Mouse (Mus musculus): ENCODE results near the gene Frmd4a.
A peak's percentile ranks its signal among the peaks of the same experiment; 100 is the strongest.

Frmd4a gene

DNA sequence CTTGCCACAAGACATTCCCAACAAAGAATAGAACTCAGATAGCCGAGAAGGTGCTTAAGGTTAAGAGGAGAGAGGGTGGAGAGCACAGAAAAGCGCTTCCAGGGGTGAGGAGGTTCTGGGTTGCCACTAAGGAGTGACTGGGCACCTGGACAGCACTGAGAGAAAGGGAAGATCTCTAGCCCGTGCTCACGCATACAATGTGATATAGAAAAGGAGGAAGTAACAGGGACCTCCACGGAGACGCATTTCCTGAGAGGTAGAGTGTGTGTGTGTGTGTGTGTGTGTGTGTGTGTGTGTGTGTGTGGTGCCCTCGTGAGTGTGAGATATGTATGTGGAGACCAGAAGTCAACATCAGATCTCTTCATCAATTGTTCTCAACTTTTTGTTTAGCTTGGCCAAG, 377.1 kb downstream of the Frmd4a start:
- no peak for DNase-seq (ENCODE audit: low spot score)

DNA sequence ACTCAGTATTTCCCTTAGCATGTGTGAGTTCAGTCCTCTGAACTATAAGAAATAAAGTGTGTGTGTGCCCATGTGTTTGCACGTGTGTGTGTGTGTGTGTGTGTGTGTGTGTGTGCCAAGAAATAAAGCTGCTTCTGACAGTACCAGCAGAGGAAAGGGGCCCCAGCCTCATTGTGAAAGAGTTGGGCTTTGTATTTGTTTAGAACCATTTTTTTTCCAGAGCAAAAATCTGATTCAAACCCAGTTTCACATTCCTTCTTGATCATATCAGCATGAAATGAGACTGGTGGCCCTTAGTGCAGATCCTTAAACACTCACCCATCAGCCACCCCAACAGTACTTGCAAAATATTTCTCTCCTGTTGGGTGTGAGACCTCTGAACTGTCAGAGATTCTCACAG, 382.2 kb downstream of the Frmd4a start:
- DNase-seq (ENCODE audit: low spot score) = no peak

DNA sequence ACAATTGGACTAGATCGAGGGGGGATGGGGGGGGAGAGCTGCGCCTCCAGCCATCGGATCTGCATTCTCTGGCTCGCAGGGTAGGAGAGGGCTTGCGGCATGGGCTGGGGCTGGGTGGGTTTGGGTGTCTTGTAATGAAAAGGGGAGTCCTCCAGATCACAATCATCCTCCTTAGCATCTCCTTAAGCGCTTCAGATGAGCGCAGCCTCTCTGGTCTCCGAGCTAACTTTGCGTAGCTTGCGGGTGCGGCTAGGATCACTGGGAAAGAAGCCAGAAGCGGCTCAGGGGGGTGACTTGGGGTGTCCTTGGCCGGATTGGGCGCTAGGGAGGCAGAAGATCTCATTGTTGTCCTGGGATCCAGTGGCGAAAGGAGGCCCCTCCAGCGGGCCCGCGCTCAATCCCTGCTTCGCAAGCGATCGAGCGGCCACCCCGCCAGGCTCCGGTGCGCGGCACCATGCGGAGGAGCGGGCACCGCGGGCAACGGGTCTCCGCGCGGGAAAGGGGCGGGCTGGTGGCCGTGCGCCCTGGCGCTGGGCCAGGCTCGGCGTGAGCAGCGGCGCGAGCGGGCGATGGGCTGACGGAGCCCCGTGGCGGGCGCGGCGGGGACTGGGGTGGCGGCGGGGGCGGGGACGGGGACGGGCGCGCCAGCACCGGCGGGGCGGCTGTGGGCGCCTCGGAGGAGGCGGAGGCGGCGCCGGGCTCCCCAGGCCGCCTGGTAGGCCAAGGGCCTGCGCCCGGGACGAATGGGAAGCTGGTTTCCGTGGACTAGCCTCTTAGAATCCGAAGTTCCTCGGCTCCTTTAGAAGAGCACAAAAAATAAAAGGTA, 383.5 kb downstream of the Frmd4a start:
- peak; percentile 38 for DNase-seq (ENCODE audit: low spot score)

DNA sequence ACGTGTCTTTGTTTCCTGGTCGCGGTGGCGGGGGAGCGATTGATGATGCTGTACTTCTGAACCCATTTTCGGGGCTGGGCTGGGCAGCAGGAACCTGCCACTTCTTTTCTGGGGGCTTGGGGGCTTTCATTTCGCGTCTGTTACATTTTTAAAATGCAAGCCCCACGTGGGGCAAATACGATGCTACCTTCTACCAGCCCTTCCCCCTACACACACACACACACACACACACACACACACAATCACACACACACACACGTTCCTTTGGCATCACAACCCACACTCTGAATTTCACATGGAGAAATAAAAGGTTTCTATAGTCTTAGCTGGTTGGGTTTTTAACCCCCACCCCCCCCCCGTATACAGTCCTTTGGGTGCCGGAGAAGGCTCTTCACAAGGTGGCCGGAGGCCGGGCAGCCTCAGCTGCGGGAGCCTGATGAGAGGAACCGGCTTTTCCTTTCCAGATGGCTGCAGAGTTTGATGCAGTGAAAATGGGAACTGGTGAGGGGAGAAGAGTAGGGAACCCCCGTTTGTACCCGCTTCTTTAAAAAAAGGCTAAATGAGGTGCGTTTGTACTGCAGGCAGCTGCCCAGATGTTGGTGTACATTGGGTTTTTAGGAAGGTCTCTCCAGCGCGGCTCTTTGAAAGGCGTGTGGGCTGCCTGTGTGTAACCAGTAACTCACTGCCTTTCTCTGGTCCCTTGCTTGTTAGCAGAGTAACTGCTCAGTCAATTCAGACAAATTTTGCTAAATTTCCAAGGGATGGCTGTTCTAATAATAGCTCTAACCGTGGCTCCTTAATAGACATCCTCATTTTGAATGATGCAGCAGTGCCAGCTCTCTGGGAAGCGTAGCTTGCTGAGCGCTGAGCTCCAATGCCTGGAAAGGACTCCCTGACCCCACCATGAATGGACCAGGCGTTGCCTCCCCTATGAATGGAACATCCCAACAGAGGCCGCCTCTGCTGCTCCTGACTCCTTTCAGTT, 384.4 kb downstream of the Frmd4a start:
- DNase-seq (ENCODE audit: low spot score) = peak; percentile 50

DNA sequence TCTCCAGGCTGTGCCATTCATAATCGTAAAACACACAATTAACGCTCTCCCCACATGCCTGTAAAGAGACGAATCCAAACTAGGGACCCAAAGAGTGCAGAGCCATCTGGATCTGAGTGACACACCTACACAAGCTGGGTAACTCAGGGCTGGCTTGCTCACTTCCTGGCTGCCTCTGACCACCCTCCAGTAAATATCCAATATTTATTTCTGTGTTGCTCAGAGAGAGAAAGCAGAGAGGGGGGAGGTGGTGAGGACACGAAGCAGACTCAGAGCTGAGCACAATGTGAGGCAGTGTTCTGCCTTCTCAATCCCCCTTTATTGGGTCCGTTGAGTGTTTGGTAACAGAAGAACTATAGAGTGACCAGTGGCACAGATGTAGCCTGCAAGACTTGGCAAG, 389.5 kb downstream of the Frmd4a start:
- no peak for DNase-seq (ENCODE audit: low spot score)

DNA sequence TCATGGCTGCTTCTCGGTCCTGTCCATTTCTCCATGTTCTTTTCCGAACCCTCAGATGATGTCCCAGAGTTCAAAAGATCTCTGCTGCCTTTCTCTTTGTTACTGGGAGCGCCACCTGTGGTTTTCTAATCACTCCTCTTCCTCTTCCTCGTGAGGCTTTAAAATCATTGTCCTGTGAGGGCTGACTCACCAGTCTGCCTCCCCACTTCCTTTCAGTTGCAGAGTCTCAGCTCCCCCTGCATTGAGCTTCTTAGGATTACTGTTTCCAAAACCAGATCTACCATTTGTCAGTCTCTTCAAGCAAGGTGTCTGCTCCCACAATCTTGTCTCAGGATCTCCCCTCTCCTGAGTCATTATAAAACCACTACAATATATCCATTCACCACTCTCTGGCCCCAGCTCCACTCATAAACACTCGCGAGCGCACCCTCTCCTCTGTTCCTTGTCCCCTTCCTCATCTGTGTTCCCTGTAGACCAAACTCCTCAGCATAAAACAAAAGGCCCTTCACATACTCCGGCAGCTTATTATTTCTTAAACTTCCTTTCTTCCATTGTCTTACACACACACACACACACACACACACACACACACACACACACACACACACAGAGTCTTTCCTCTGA, 392.4 kb downstream of the Frmd4a start:
- DNase-seq (ENCODE audit: low spot score) = no peak

DNA sequence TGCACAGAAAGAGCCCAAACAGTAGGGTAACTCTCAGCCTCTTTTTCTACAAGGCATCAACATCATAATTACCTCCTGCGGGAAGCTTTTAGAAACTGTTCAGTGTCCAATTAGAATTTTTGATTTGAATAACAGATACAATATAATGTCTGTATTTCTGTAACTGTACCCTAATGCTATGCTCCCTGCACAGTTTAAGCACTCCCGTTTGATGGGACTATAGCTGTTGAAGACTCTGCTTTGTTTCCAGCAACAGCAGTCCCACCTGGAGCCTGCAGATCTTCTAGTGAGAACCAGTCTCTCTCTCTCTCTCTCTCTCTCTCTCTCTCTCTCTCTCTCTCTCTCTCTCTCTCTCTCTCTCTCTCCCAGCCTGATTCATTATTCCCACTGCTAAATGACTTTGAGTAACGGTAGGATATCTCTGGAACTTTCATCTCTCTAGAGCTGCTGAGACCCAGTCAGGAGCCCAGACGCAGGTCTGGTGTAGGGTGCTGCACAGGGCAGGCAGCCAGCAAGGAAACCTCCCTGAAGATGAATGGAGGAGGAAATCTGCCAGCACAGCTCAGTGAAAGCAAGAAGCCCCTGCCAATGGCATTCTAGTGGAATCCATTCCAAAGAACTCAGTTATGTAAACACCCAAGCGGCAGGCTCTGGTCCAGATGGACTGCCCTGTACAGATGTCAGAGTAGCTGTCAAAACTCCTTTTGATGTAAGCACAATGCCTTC, 395.5 kb downstream of the Frmd4a start:
- peak; percentile 25 for DNase-seq (ENCODE audit: low spot score)

DNA sequence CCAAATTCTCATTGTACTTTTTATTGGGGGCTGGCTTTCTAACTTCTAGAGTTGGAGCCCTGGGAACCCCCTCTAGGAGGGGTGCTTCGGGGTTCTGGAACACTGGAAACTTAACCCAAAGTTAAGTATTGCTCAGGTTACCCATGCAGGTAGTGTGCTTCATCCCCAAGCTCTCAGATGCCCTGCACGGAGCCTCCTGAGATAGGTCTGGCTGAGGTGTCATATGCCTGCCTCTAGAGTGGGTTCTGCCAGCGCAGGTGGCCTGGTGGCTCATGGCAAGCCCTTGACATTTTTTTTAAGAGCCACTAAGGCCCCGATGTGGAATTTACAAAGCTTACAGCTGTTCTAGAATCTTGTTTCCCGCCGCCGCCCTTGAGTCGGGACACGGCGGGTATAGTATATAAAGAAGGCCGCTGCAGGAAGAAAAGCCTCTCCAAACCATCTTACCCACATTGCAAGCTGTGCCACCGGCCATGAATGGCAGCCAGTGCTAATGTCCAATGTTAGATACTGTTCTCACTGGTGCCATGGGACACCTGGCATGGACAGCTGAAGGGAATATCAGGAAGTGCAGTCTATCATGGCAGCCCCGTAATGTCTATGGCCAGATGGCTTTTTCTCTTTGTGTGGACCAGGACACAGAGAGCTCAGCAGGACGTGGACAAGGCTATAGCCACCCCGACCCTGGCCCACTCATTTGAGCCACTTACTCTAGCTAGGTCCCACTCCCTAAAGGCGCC, 396.2 kb downstream of the Frmd4a start:
- no peak for DNase-seq (ENCODE audit: low spot score)

DNA sequence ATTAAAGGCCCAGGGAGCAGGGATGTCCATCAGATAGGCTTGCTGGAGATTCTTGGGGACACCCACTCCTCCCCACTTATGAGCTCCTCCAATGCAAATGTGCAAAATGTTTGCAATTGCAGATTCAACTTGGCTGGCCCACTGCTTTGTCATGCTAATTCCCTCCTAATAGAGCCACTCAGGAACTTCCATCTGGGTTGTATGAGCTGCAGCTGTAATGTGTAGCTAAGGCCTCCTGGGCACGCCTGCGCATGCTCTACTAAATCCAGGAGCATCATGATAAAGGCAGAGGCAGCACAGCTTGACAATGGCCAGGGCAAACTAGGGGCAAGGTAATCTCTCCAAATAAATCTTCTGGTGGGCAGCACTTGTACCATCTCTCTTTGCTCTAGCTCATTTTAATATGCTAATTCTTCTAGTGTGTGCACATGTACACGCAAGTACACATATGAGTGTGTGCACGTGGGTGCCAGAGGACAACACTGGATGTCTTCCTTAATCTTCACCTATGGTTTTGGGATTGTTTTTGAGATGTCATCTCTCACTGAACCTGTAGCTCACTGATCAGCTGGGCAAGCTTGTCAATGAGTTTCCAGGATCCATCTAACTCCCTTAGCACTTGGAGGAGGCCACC, 403.3 kb downstream of the Frmd4a start:
- DNase-seq (ENCODE audit: low spot score) = no peak

DNA sequence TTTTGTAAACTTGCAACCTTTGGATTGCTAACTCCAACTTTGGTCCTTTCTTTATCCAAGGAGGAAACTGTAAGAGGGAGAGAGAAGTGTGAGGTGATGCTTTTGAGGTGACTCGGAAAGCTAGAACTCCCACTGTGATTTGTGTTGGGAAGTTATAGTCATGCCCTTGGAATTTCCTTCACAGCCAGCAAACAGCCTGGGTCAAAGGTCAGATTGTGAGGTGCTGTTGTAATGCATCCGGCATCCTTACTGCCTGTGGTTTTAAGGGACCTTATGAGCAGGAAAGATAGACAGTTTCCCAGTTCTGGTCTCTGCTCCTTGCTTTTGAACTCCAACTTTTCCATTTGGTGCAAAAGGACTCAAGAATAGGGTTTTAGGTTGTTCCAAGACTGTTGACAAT, 404.2 kb downstream of the Frmd4a start:
- peak; percentile 48 for DNase-seq (ENCODE audit: low spot score)

DNA sequence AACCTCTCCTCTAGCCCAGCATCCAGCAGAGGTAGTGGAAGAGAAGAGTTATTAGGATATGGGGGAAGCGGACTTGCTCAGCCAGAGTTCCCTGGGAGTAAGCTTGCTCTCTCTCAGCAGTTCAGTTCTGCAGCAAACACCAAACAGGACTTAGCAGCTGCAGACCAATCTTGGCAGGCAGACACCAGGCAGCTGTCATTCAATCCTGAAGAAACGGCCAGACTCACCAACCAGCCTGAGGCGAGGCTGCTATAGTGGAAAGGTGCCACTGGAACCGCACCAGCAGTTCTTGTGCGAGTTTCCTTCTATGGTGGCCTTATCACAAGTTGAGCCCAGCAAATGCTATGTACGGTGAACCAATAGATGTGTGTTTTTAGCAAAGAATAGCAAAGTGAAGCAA, 406.4 kb downstream of the Frmd4a start:
- no peak for DNase-seq (ENCODE audit: low spot score)

DNA sequence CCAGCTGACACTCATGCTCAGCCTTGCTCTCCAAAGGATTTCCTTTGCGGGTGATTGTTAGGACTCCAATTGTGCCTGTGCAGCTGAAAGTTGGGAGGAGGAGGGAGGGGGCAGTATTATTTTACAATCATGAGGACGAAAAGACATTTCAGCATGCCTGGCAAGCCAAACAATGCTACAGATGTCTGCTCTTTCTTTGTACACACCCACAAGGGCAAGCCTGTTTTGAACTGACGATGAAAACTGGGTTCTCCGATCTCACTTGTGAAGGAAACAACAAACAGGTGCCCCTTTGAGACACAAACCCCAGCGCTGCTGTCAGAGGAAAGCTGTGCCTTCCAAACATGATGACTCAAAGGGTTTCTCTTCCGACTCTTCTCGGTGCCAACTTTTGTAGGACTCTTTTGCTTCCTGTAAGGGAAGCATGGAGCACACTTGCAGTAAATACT, 410.9 kb downstream of the Frmd4a start:
- DNase-seq (ENCODE audit: low spot score) = no peak

DNA sequence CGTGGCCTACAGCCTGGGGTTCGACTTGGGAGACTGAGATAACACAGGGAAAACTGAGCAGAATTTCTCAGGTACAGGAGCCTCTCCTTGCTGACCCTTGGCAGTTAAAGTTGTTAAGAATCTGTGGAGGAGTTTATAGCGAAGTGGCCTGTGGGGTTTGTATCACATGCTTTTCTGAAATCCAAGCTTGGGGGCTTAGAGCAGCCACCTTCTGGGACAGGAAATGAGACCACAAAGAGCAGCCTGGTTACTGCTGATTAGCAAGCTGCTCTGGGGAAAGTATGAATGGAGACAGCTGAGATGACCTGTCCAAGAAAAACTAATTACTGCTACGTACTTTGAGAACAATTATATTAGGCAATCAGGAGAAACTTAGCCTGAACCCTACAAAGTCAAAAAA, 415.6 kb downstream of the Frmd4a start:
- DNase-seq (ENCODE audit: low spot score) = no peak

DNA sequence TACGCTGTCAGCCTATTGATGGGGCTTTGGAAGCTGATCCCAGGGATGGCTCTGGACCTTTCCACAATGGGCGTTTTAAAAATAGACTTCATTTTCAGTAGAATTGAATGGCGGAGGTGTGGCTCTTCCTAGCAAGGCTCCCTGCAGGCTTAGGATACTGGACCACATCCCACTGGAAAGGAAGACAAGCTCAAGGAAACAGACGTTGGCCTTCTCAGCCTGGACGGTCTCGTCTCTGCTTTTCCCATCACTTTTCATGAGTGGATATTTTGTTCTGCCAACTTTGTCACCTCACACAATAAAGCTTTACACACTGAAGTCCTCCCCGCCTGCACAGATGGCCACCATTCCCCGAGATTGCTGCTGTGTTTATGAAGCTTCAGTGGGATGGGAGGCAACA, 417.5 kb downstream of the Frmd4a start:
- no peak for DNase-seq (ENCODE audit: low spot score)

DNA sequence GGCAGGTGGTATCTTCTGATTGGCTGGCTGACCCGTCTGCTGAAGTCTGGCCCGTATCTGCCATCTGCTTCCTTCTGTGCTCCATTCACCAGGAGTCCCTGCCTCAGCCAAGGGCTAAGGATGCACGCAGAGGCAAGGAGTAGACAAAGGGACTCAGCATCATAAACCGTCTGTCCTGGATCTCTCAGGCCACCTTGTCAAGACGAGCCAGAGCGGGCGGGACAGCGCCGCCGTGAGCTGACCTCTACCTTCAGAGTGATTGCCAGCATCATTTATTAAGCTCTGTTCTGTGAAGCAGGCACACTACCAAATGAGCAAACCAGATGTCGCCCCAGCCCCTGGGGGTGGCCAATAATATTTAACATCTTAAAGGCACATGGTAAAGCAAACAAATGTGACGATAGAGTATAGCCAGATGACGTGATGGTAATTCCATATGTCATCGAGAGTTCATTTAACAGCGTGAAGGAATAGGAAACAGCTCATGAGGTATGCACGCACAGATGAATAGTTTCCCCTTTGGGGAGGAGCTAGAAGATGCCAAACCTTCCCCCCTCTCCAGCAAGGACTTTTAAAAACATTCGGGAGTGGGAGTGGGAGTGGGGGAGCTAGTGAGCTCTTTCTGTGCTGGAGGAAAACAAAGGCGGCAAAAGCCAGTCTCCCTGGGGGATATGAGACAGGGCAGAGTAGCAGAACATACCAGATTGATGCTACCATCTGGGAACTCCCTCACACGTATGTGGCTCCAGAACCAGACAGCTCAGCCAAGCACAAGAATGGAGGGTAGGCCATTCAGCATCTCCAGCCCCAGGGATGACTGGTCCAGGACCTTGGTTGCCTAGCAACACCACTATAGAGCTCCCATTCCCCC, 419.1 kb downstream of the Frmd4a start:
- DNase-seq (ENCODE audit: low spot score) = no peak

DNA sequence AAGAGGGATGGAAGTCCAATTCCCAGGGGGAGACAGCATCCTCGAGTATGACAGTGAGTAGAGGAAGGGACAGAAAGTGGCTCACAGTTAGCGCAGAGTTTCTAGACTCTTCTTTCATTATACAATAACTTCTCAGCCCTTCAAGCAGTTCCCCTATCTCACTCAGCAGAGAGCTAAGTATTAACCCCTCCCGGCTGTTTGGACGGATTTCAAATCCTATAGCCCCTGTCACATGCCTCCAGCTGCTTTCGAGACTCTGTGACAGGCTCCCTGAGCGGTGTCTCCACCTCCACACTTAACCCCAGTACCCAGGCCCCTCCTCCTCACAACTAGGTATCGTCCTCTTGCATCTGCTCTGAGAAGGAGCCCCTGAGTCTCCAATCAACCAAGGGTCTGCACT, 421.2 kb downstream of the Frmd4a start:
- DNase-seq (ENCODE audit: low spot score) = no peak

DNA sequence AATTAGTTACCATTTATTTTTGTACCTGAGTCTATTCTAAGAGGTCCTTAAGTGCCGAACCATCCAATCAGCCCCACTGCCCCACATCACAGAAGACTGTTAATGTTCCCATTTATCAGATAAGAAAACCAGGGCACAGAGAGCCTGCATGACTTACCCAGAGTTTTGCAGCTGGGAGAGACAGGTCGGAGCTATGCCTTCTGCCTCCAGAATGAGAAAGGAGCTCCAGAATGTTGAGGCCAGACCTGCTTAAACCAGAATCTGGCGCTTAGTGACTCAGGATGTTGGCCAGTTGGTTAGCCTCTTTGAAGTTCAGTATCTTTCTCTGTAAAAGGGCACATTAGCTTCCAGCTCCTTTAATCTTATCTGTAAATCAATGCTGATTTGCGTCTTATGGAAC, 422.4 kb downstream of the Frmd4a start:
- DNase-seq (ENCODE audit: low spot score) = no peak

DNA sequence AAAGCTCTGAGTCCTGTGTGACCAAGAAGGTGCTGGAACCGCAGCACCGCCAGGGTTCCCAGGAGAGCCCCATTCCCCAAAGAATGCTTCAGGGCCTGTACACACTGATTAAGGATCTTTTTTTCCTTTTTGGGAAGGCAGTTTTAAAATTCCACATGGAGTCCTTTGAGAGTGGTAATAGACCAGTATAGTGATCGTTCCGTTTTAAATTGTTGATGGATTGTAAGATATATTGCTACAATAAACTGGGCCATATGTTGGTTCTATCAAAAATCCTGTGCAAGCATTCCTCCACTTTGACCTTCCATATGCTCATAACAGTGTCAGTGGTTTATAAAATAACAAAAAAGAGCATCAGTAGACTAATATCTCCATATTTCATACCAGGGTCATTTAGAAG, 424.3 kb downstream of the Frmd4a start:
- no peak for DNase-seq (ENCODE audit: low spot score)

DNA sequence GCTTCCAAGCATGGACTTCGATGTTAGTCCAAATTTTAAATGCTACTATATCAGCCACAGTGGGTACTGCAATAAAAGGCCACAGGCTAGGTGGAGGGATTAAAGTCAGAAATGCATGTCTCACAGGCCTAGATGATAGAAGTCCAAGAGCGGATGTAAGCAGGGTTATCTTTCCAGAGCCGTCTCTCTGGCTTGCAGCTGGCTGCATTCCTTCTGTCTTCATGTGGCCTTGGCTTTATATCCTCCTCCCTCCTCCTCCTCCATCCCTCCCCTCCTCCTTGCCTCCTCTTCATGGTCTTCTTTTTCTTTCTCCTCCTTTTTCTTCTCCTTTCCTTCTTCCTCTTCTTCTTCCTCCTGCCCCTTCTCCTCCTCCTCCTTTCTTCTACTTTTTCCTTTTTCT, 427.2 kb downstream of the Frmd4a start:
- no peak for DNase-seq (ENCODE audit: low spot score)

All from yolk sac, embryonic 10.5 days (tissue).